Mouse (Mus musculus) splenic B cell, adult 2 months (primary cell): ENCODE results near the gene Ly75.
A peak's percentile ranks its signal among the peaks of the same experiment; 100 is the strongest.

ENCODE experiments used
- DNase-seq: peaks from one replicate; pipeline ENCODE4 v3.0.0-alpha.2; 2011; ENCODE audit warnings: low read depth, low spot score
- H3K27me3 ChIP-seq: 2 replicates; pipeline ENCODE4 v1.6.1; 2012; ENCODE audit warnings: mild to moderate bottlenecking, low read length, moderate library complexity, mixed read lengths; ENCODE audit not compliant: control insufficient read depth, poor library complexity, insufficient read depth, severe bottlenecking
- H3K36me3 ChIP-seq: 2 replicates; pipeline ENCODE4 v1.6.1; 2012; ENCODE audit warnings: mild to moderate bottlenecking, low read length, moderate library complexity, mixed read lengths; ENCODE audit not compliant: control insufficient read depth, poor library complexity, insufficient read depth, severe bottlenecking

The Ly75 gene

DNA sequence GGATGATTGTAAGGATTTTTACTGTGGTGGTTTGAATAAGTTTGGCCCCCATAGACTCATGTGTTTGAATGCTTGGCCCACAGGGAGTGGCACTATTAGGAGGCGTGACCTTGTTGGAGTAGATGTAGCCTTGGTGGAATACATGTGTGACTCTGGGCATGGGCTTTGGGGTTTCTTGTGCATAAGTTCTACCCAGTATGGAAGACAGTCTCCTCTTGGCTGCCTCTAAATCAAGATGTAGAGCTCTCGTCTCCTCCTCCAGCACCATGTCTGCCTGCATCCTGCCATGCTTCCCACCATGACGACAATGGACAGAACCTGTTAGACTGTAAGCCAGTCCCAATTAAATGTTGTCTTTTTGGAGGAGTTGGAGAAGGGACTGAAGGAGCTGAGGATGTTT is 23.3 kb downstream of the Ly75 start:
- no peaks in the 10 kb centered on the region for H3K27me3 ChIP-seq

GRCm38 (mm10) chr2:60355388-60355683 is 27.8 kb downstream of the Ly75 start:
- Histone ChIP-seq H3K27me3 (no peaks in the 10 kb centered on the region), H3K36me3 (peaks cover 4% of the 10 kb centered on the region)
- no peak for DNase-seq

More for the DNA sequence above, 23.3 kb downstream of the Ly75 start:
- H3K36me3 ChIP-seq = peaks cover 3% of the 10 kb centered on the region; the same call in 1 of the 2 replicates
- DNase-seq = no peak

DNA sequence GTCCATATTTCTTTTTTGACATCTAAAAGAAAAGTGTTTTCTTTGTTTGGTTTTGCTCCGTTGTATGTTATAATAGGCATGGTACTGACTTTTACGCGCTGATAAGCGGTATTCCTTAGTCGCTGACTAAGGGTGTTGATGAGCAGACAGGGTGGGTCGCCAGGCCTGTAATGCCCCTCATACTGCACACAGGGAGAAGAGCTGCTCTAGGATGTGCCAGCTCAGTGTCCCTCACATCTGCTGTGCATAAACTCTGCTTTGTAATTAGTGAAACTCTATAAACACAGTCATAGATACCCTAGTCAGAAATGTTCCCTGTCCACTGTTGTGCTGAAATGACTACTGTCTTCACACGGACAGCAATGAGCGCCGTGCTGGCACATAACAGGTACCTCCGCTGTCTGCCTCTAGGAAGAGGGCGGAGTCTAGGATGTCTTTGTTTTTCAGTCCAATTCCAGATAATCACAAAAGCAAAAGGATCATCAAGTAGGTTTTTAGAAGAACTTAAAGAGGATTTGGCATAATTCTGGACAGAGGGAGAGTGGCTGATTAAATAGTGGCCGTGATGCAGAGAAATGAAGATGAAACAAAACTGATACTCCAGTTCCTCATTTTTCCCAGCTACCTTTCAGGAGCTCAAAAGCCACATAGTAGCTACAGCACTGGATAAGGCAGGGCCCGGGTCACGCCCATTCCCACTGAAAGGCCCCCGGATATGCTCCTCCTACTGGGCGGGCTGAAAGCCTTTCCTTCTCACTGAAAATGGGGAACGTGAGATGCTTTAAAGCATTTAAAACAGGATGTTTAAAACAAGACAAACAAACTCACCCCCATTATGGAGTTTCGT is 28.3 kb downstream of the Ly75 start:
- Histone ChIP-seq H3K27me3 (no peaks in the 10 kb centered on the region), H3K36me3 (peaks cover 6% of the 10 kb centered on the region)
- DNase-seq = no peak

GRCm38 (mm10) chr2:60352296-60352695 is 30.8 kb downstream of the Ly75 start:
- DNase-seq = no peak
- Histone ChIP-seq H3K27me3 (no peaks in the 10 kb centered on the region), H3K36me3 (peaks cover 4% of the 10 kb centered on the region)

GRCm38 (mm10) chr2:60351781-60352180 is 31.3 kb downstream of the Ly75 start:
- H3K27me3 ChIP-seq = no peaks in the 10 kb centered on the region
- no peak for DNase-seq
- H3K36me3 ChIP-seq = peaks cover 4% of the 10 kb centered on the region

DNA sequence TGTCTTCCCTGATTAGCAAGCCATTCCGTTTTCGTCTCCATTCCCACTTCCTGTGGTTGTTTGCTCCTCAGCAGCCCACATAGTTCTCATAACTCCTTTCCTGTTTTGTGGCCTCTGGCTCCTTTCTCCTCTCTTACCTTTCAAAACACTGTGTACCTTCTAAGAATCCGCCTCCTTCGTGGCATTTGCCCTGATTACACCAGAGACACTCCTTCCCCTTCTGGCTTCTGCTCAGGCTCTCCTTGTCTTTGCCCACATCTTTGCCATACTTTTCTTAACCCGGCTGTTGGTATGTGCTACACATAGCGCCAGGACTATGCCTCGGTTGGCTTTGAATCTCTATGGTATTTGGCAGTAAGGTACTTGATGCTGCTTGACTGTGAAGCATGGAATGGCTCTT is 35.2 kb downstream of the Ly75 start:
- DNase-seq = no peak
- H3K27me3 ChIP-seq = no peaks in the 10 kb centered on the region
- H3K36me3 ChIP-seq = peaks cover 4% of the 10 kb centered on the region

DNA sequence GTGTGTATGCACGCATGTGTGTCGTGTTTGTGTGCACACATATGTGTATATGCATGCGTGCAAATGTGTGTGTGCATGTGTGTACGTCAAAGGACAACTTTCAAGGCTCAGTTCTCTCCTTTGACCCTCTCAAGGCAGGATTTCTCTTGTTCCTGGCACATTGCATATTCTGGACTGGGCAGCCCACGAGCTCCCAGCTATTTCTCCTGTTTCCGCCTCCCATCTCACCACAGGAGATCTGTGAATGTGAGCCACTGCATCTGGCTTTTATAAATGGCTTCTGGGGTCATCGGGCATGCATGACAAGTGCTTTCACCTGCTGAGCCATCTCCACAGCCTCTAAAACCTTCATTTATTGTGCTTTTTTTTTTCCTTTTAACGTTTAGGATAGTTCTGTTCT is 36.6 kb downstream of the Ly75 start:
- no peak for DNase-seq
- Histone ChIP-seq H3K36me3 (peaks cover 4% of the 10 kb centered on the region), H3K27me3 (no peaks in the 10 kb centered on the region)

- Histone ChIP-seq H3K27me3 (no peaks in the 10 kb centered on the region), H3K36me3 (peaks cover 4% of the 10 kb centered on the region)
- no peak for DNase-seq
Measured at GRCm38 (mm10) chr2:60345717-60346116, 37.4 kb downstream of the Ly75 start.

GRCm38 (mm10) chr2:60343607-60344289 is 39.4 kb downstream of the Ly75 start:
- Histone ChIP-seq H3K27me3 (no peaks in the 10 kb centered on the region), H3K36me3 (peaks cover 4% of the 10 kb centered on the region)
- DNase-seq = no peak

GRCm38 (mm10) chr2:60342107-60342880 is 40.8 kb downstream of the Ly75 start:
- DNase-seq = no peak
- H3K36me3 ChIP-seq = peaks cover 8% of the 10 kb centered on the region
- no peaks in the 10 kb centered on the region for H3K27me3 ChIP-seq

DNA sequence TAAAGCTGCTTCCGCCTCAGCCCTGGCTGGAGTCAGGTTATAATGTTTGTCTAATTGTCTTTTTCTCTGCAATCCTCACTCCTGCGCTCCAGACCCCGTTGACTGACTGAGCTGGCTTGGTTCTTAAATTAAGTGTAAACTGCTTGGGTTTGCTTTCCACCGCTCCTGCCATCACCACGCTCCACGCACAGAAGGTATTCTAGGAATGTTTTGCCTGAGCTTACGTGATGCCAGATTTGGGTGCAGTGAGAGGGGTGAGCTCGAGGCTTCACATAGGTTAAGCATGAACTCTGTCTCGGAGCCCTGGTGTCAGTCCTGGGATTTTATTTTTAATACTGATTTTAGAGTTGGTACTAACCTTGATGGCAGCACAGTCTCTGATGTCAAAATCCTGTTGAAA is 45.2 kb downstream of the Ly75 start:
- no peak for DNase-seq
- peaks cover 6% of the 10 kb centered on the region for H3K36me3 ChIP-seq
- H3K27me3 ChIP-seq = no peaks in the 10 kb centered on the region

DNA sequence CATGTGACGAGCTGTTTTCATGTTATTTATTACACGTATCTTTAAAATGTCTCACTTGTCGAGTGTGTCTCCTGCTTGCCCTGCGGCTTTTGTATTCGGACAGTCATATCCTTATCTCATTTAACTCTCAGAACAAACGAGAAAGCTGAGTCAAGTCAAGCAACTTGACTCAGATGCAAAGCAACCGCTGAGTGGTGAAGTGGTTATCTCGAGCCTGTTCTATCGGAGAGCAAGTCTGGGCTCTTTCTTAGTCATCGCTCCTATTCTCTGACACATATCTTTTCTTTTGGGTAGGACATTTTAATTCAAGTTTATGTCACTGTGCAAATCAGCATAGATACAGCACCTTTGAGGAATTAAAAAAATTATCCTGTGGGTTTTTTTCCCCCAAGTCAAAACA is 54.5 kb downstream of the Ly75 start:
- Histone ChIP-seq H3K27me3 (no peaks in the 10 kb centered on the region; the same call in 1 of the 2 replicates), H3K36me3 (no peaks in the 10 kb centered on the region)
- DNase-seq = no peak

DNA sequence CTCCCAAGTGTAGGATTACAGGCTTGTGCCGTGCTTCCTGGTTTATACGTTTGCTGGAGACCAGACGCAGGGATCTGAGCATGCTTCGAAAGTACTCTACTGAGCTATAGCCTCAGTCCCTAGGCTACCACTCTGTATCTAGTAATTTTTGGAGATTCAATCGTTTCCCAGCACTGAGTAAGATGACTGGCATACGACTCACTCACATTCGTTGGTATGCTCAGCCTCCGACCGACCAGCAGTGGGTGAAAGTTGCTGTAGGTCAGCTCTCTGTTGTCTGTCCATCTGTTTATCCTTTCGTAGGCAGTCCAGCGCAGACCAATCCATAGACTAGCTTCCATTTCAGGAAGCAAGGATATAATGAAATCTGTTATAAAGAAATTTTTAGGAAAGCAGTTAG is 55.5 kb downstream of the Ly75 start:
- no peaks in the 10 kb centered on the region; the same call in 1 of the 2 replicates for H3K36me3 ChIP-seq
- DNase-seq = no peak
- H3K27me3 ChIP-seq = no peaks in the 10 kb centered on the region; the same call in 1 of the 2 replicates

DNA sequence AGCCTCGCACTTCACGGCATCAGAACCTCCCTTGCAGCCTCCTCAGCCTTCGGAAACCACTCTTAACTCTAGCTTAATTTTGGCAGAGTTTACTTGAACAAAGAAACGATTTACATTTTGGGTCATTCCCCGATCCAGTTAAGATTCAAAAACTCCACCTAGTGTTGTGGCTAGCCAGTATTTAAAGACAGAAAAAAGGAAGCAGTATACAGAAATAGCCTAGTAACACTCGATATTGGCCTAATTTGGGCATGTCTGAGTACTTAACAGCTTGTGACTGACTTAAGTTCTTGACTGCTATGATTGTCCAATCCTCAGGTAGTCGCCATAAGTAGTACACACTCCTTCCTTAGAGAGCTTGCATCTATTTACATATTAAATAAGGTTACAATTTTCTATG is 56.2 kb downstream of the Ly75 start:
- Histone ChIP-seq H3K27me3 (no peaks in the 10 kb centered on the region; the same call in 1 of the 2 replicates), H3K36me3 (no peaks in the 10 kb centered on the region; the same call in 1 of the 2 replicates)
- DNase-seq = no peak

DNA sequence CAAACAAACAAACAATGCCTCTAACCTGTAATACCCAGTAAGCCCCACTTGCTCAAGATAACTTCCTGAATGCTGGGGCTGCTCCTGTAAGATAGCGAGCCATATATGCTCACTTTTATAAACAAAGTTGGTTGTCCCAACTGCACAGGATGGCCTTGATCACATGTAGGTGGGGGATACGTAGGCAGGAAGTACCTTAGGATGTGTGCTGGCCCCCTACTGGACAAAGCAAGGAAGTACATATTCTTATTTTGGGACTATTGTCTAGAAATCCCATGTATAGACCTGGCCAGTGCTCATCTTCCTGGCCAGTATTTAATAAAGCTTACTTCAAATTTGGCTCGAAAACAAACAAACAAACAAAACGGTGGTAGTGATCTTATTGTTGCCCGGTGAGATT is 59.7 kb downstream of the Ly75 start:
- H3K27me3 ChIP-seq = no peaks in the 10 kb centered on the region; the same call in 1 of the 2 replicates
- DNase-seq = peak; percentile 55
- H3K36me3 ChIP-seq = no peaks in the 10 kb centered on the region; the same call in 1 of the 2 replicates
